Mouse (Mus musculus) layer of hippocampus, adult 9-11 months (tissue): ENCODE measurements around the gene Brsk1.

Source experiments
- DNase-seq: peaks from one replicate; pipeline ENCODE4 v3.0.0; 2022

The Brsk1 gene

DNA sequence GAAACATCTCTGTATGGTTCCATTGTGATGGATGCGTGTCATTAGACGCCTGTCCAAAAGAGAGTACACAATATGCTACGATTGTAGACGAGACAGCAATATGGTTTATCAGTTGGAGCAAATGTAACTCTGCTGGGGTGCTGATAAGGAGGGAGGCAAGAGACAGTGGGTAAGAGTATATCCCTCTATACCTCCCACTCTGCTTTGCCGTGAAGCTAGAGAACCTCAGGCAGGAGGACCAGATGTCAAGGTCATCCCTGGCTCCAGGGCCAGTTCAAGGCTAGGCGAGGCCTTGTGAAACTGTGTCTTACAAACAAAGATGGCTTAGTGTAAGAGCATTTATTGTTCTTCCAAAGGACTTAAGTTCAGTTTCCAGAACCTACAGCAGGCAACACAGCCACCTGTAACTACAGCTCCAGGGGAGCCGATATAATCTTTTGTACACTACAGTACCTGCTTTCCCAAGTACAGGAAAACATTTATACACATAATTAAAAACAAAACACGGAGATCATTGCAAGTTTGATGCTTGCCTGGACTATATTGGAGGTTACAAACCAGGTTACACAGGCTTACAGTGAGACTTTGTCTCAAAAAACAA, 19.6 kb upstream of the Brsk1 start:
- DNase-seq: no peak

DNA sequence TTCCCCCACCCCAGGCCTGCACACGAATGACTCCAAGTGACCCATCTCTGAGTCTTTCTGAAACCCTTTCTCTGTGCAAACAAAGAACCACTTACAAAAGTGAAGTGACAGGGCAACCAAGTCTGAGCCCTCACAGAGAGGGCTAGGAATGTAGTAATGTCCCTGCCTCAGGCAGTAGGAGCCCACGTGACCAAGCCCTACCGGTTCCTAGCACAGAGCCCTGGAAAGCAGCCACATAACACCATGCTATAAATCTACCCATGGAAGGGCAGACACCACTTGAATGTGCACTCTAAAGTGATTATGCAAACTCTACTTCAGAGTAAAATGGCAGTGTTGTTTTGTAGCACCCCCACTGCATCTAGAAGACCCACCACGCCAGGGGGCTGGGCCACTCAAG, 18.4 kb upstream of the Brsk1 start:
- DNase-seq: no peak

DNA sequence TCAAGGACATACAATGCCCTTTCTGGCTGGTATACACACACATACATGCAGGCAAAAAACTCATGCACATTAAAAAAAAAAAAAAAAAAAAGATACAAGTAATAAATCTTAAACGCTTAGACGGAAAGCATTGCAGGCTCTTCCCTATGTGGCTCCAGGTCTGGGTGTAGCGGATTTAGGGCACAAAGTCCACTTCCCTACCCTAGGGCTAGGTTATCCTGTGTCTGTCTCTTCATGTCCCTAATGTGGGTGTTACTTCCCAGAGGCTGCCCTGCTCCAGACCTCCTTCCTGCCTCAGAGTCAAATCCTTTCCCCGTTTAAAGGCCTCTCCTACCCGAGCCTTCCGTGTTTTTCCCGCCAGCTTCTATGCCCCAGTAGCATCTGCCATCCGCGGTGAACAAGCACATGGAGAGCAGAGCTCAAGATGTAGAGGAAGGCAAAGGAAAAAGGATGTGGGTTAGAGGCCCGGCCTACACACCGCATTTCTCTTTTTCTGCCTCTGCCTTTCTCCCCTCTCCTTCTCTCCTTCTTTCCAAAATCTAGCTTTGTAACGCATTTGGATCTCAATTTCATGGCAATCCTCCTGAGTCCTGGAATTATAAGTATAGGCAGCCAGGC, 16.2 kb upstream of the Brsk1 start:
- DNase-seq: no peak

DNA sequence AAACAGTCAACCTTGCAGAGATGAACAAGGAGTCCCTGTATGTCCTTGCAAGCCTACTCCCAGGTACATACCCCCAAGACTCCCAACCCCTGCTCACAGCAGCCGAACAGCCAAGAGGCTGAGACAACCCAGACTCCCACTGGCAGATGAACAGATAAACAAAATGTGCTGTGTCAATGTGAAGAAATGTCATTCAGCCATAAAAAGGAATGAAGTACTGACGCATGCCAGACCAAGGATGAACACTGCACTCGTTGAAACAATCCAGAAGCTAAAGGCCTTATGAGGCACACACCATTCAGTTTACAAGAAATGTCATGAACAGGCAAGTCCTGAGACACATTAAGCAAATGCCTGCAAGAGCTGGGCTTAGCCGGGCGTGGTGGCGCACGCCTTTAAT, 15.2 kb upstream of the Brsk1 start:
- DNase-seq: no peak

DNA sequence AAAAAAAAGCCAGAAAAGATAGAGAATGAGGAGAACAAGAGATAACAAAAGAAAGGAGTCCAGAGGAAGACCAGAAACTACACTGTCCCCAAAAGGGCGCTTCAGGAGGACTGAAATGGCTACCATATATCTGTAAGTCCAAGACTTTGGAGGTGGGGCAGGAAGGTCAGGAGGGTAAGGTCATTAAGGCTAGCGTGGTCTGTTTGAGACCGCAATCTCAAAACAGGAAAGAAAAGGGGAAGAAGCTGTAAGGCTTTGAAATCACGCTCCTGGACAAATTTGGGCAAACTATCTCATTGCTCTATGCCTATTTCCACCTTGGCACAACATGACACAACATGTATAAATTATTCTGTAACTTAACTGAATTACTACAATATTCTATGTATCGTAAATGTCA, 7.1 kb upstream of the Brsk1 start:
- no peak for DNase-seq

DNA sequence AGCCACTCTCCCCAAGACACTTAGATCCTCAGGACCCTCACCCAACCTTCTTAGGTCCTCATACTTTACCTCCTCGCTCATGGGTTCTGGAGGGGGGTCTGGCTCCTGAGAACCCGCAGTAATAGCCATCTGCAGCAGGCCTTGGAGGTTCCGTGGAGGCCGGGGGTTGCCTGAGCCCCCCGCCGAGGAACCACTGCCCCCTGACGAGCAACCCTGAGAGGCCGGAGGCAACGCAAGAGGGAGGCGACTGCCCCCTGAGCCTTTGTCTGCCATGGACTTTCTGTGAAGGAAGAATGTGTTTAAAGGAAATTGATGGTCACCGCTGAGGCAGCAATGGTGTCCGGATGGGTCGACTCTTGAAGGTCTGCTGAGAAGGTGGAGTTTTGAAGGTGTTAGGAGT, 6.2 kb upstream of the Brsk1 start:
- DNase-seq: no peak

DNA sequence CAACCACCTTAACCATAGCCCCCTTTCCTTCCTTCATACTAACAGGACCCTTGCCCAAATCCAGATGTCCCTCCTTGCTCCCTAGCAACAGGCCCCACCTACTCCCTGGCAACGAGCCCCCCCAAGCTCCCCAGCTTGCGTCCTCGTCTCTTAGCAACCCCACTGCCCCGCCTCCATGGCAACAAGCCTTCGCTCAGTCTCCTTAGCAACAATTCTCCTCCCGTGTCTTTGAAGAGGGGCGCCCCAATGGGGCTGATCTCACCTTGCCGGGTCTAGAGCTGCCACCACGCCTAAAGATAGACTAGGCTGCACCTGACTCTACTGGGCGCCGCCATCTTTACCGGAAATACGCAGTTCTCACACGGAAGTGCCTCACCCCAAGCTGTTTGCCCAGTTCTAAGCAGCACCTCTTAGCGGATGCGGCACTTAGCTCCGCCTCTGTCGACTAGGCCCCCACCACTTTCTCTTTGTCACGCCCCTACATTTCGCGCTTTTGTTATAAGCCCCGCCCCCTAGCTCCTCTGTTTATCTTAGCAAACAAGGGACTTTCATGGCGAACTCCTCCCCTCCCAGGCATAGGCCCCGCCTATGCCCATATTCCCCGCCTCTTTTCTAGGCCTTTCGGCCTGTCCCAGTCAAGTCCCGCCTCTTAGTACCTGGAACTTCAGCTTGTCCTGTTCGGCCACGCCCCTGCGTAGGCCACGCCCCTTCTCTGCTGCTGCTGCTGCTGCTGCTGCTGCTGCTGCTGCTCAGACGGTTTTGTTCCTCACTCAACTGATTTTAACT, 5.6 kb upstream of the Brsk1 start, which contains the start of gene Hspbp1:
Gene Hspbp1 (minus strand): TSS at position 437 of the 786 bp plus-strand sequence.
- DNase-seq: peak; percentile 97

DNA sequence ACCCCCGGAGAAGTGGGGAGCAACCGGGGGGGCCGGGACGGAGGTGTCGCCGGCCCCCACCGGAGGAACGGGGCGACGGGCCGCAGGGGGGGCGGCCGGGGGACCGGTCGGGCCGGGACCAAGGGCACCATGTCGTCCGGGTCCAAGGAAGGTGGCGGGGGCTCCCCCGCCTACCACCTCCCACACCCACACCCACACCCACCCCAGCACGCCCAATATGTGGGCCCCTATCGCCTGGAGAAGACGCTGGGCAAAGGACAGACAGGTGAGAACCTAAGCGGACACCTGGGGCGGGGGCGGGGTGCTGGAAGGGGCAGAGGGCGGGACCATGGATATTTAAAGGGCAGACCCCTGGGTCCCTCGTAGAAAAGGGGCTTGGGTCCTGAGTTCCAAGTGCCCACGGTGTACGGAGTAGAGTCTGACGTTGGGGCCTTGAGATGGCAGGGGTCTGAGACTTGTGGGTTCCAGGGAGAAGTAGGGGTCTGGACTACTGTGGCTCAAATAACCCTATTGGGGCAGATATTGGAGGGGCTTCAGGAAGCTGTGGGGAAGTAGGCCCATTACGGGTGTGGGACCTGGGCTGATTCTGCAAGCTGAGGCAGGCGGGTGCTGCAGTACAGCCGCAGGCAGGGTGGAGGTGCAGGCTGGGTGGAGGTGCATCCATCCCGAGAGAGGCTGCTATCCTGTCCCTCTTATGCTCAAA, 698 bp downstream of the Brsk1 start:
- no peak for DNase-seq

DNA sequence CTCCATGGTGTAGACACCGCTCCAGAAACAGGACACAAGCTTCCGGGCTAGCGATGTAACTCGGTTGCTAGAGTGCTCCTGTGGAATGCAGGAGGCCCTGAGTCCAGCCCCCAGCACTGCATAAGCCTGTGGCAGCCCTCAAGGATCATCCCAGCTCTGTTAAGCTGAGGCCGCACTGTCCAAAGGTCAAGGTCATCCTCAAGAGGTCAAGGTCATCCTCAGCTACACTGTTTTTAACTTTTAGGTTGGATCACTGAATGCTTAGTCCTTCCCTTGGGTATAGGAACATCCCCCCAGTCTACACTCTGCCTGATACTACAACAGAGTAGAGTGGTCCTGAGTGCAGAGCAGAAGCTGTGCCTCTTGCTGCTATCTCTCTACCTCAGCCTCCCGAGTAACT, 2.6 kb downstream of the Brsk1 start:
- DNase-seq: no peak

DNA sequence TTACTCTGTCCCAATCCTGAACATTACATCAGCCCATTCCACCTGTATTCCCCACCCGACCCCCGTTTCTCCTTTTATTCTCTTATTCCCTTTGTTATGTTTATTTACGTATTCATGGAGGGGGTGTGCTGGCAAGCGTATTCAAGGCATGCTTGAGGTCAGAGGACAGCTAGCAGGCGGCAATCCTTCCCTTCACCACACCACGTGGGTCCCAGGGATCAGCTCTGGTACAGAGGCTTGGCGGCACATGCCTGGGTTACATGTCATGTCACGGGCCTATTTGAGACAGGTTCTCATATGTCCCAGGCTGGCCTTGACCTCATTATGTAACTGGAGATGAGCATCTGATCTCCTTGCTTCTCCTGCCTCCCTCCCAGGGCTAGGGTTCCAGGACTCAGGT, 11.9 kb downstream of the Brsk1 start:
- no peak for DNase-seq

DNA sequence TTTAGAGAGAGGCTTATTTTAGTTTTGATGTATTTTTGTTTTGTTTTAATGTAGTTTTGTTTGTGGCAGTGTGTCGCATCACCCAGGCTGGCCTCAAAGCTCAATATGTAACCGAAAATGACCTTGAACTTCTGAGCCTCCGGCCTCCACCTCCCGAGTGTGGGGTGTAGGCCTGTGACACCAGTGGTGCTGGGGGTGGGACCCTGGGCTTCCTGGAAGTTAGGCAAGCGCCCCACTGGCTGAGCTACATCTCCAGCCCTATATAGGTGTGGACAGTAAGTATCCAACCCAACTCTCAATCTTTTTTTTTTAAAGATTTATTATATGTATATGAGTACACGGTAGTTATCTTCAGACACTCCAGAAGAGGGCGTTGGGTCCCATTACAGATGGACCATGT, 12.8 kb downstream of the Brsk1 start:
- DNase-seq: no peak

DNA sequence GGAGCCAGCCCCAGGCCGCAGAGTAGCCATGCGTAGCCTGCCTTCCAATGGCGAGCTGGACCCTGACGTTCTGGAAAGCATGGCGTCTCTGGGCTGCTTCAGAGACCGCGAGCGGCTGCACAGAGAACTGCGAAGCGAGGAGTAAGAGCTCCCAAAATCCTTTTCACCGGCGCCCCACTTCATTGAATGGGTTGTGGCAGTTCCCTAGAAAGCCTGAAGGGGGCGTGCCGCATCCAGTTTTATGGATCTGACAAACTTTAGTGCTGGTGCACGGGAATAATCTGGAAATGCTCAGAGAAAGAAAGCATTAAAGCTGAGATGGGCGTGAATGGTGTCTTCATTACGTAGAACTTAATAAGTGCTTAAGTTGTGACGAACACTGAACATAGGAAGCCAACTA, 14.7 kb downstream of the Brsk1 start:
- no peak for DNase-seq

DNA sequence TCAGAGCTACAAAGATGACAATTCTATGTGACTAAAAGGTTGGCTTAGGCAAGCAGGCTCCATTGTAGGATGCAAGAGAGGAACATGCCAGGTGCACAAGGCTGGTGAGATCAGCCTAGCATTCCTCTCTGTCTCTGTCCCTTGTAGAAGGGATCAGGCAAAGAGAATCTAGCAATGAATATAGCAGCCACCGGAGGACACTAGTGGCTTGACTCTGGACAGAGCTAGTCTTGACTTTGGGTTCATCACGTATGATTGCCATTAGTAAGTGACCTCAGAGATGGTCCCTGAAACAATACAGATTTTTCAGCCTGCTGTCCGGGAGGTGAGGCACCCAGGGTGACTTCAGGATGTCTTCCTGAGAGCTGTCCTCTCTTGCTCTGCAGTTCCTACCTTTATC, 22.2 kb downstream of the Brsk1 start:
- no peak for DNase-seq

DNA sequence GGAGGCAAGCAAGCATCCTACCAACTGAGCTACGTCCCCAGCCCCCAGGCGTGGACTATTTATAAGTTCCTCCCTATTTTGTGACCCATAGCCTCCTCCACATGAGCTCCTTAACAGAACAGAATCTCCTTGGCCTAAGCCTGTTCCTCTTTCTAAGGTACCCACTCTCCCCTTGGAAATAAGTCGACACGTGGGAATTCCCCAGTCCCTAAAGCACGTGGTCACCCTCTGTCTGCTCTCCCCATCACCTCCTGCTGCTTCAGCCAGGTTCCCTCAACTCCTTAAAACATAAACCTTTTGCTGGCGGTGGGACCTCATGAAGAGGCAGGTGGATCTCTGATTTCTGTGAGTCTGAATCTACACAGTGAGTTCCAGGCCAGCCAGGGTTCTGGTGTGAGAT, 26.6 kb downstream of the Brsk1 start:
- no peak for DNase-seq

DNA sequence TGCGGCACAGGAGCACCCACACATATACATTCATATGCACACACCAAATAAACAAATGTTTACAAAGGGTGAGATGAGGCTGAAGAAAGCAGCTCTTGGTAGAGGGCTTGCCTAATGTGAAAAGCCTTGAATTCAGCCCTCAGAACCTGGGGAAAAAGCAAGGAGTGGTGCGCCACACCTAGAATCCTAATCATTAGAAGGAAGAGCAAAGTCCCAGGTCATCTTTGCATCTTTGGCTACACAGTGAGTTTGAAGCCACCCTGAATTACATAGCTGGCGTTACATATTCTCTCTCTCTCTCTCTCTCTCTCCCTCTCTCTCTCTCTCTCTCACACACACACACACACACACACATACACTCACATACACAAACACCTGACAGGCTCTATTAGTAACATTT, 28.9 kb downstream of the Brsk1 start:
- DNase-seq: no peak

DNA sequence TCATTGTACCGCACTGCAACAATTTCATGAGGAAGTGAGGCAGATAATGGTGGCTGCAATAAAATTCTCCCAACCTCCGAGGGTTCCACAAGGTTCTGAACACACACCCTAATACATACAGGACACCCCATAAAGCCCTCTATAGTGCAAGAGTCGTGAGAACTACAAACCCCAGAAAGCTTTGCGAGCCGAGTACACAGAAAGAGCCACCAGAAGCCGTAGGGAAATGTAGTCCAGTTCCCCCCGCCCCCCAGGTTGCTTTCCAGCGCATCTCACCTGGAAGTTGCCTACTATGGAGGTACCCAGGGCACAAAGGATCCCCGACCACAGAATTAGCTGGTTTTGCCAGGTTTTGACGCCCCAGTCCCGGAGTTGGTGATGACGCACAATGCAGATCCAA, 33.1 kb downstream of the Brsk1 start:
- DNase-seq: peak; percentile 64

DNA sequence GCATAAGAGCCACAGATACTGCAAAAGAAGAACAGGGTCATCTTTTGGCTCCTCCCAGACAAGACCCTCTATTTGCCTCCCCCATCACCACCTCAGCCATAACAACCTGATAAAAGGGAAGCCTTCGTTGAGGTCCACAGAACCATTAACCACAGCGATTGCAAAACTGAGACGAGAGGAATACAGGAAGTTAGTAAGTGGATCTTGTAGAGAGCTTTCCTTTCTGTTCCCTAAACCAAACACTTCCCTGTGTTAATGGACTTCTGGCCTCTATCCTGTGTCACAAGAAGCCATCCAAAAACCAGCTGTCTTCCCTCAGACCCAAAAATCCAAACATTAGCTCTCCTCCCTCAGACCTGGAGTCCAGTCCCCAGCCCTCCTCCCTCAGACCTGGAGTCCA, 34.0 kb downstream of the Brsk1 start:
- no peak for DNase-seq

DNA sequence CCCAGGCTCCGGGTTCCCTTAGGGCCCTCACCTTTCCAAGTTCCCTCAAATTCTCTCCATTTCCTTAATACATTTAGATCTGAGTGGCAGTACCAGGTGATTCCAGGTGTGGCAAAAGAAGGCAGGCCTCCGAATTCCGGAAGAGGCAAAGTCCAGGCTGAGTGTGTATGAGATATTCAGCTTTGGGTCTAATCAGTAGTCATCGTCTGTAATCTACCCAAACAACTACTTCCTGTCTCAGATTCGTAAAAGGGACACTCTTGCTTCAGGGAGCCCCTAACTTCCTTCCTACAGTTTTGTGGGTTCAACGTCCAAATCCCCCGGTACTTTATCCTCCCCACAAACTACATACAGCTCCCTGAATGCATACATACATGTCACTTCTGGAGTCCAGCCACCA, 34.8 kb downstream of the Brsk1 start, which contains the start of gene Tmem150b:
Gene Tmem150b (minus strand): TSS at position 81 of the 400 bp plus-strand sequence.
- DNase-seq: no peak

DNA sequence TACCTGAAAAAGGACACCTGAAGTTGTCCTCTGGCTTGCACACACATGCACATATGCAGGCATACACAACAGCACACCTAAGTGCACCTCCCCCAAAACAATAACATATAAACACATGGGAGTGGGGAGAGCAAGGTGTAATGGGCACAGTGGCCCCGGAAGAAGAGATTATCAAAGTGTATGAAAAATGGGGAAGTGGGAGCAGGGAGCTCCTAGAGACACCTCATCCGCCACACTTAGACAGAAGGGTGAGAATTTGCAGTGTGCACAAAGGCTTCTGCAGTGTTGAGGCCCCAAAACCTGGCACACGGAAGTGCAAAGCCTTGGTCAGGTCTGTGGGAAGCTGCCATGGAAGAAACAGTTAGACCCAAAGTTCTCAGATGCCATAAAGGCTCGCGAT, 40.7 kb downstream of the Brsk1 start:
- DNase-seq: no peak

DNA sequence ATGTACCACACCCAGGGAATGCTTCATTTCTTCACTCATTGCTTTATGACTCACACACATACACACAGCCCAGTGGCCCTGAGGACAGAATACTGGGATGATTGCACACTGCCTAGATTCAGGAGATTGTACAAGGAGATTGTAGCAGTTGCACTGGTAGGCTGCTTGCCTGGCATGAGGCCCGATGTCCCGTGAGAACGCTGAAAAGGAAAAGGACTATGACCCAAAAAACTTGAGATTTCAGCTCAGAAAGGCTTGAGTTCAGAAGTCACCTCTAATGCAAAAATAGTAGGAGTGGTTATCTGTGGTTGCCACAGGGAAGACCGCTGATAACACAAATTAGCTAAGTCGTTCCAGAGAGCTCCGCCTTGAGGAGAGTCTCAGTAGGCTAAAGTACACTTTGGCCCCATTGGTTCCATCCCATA, 42.6 kb downstream of the Brsk1 start:
- DNase-seq: no peak

DNA sequence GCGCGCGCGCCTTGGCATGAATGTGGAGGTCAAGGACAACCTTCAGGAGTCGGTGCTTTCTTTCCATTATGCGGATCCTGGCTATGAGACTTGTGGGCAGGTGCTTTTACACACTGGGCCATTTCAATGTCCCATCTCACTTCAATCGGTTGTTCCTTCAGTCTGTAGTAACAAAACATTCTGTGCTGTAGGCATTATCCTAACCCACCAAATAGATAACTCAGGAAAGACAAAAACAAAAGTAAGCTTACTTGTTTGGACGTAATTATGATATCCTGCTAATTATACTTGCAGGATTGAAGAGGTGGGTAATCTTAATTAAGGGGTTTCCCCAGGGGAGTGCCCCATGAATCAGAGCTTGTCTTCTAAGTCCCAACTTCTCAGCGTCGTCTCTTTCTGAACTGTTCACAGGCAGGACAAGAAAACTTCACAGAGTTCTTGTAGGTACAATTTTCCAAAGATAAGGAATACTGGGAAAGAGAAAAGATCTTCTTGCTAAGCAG, 48.7 kb downstream of the Brsk1 start:
- DNase-seq: no peak

DNA sequence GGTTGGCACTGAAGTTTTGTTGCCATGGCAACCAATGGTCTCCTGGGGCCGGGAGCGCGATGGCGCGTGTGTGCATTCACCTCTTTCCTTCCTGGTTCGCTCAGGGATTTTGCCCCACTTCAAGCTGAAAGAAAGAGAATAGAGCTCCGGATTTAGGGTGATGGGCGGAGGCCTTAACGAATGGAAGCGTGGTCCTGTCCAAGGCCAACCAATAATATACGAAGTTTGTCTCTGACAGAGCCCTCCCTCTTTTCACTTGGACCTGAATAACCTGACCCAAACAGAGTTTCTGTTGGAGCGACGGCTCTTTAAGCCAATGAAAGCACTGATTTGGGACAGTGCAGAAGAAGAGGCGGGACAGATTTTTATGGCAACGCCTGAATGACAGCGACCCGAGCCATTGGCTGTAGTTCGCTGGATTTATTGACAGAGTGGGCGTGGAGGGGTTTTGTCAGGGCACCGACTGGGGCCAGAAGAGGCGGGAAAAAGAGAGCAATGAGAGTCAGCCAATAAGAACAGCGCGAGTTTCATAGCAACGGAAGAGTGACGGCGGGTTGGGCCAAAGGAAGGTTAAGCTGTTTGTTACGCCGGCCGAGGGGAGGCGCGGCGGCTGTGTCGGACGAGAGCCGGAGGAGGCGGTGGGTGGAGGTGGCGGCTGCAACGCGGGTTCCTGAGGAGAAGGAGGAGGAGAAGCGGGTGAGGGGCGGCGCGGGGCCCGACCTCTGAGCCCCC, 49.3 kb downstream of the Brsk1 start, which contains the start of gene Kmt5c:
Gene Kmt5c (plus strand): TSS at position 572 of the 732 bp plus-strand sequence.
- peak; percentile 100 for DNase-seq

DNA sequence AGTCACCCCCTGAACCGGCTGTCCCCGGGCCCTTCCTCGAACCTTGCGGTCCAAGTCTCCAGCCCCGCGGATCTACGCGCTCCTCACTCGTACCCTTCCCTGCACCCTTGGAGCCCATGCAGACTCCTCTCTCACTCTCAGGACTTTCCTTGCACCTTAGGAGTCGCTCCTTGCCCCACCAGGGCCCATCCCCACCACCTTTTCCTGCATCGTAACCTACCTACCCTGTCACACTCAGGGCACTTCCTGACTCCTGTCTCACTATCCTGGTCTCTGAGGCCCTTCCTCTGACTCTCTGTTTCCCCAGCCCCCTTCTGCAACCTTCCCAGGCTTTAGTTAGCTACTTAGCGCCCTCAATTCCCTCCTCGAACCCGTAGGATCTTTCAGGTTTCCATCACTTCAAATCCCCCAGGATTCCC, 49.9 kb downstream of the Brsk1 start:
- no peak for DNase-seq
